12 mouse cellular contexts compared by ENCODE assay signal in the genomic region with DNA sequence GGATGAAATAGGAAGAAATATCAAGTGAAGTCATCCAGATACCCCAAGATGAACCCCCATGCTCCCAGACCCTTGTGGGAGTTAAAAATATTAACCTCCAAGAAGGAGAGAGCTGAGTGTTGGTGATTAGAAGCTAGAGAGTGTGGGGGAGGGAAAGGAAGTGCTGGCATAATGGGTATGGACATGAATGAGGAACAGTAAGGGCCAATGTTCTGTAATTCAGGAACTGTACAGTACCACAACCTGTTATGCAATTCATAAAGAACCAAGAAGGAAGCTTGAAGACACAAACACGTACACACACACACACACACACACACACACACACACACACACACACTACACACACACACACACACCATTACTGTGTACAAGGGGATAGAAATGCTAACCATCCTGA.
"Had no signal": no experiment of that assay in that cellular context is flagged by ENCODE, and none has a peak within 500 bp of the region (broad histone marks: within the 10 kb centered on the region; RNA-seq: fewer than 3 reads in every experiment).

No protein-coding gene starts in this region.

- DNase-seq: kidney, postnatal 14 days; lung, adult 2 months; lung, postnatal 36 days; right cerebral cortex, adult 18-20 months; right cerebral cortex, postnatal 25 days; thymus, postnatal 14 days had no signal

- H3K27ac ChIP-seq: kidney, embryonic 15.5 days; left cerebral cortex, adult 2 months; limb, embryonic 10.5 days; liver, embryonic 15.5 days; midbrain, embryonic 13.5 days had no signal

- H3K27me3 ChIP-seq: kidney, embryonic 15.5 days; liver, embryonic 15.5 days; midbrain, embryonic 13.5 days had no signal

- ATAC-seq: lung, postnatal 0 days; midbrain, embryonic 13.5 days had no signal

- H3K4me3 ChIP-seq: kidney, embryonic 15.5 days; left cerebral cortex, adult 2 months; limb, embryonic 10.5 days; liver, embryonic 15.5 days; midbrain, embryonic 13.5 days had no signal

- H3K9me3 ChIP-seq: kidney, embryonic 15.5 days; limb, embryonic 10.5 days; liver, embryonic 15.5 days; midbrain, embryonic 13.5 days had no signal

- H3K36me3 ChIP-seq: kidney, embryonic 15.5 days; limb, embryonic 10.5 days; liver, embryonic 15.5 days; midbrain, embryonic 13.5 days had no signal

- H3K4me1 ChIP-seq: liver, embryonic 15.5 days had no signal

- H3K9ac ChIP-seq: kidney, embryonic 15.5 days; liver, embryonic 15.5 days; midbrain, embryonic 13.5 days had no signal
